Mouse (Mus musculus): ENCODE measurements around the gene Rnf227. TPM values are rescaled to one million over a fixed set of nuclear protein-coding genes. Genes with fewer than 3 reads are reported as not detected.
A peak's percentile ranks its signal among the peaks of the same experiment; 100 is the strongest.

Rnf227 gene
- 7.8 and 7.9 TPM in 2 replicates for polyA plus RNA-seq (2015; fragmentation: Nextera tagmentation; extraction: Ambion mirVana)

- peak within 1 kb of the TSS; percentile 47 for H3K4me3 ChIP-seq (ENCODE audit: low read depth, low read length)
- peaks cover 23% of the 10 kb centered on the region for H3K36me3 ChIP-seq (ENCODE audit: control insufficient read depth, insufficient read depth)
- no peak for TF ChIP-seq CTCF (IDR thresholded peaks at IDR 0.05; ENCODE audit: low read depth)
- peaks cover 7% of the 10 kb centered on the region; the same call in 1 of the 2 replicates for H3K27me3 ChIP-seq (replicated peaks; ENCODE audit: control insufficient read depth, insufficient read depth, low read length)
- no peaks in the 10 kb centered on the region for H3K9me3 ChIP-seq (ENCODE audit: control insufficient read depth)
- 3% methylated on average over 86 of the region's 99 CpGs for whole genome bisulfite sequencing
- H3K9ac ChIP-seq (ENCODE audit: low read depth, low read length): peak within 1 kb of the TSS; percentile 34; the same call in 1 of the 2 replicates
- no peak within 1 kb of the TSS for H3K27ac ChIP-seq (ENCODE audit: low read depth, low read length)
- peak; percentile 75 for ATAC-seq
- peak within 1 kb of the TSS; percentile 79 for H3K4me2 ChIP-seq (replicated peaks; ENCODE audit: low read depth)
- peaks cover 5% of the 10 kb centered on the region; the same call in 1 of the 2 replicates for H3K4me1 ChIP-seq (replicated peaks; ENCODE audit: control insufficient read depth, insufficient read depth, low read length)
Measured at GRCm38 (mm10) chr11:69340161-69341131, at the start of gene Rnf227. TSS of gene Rnf227 (plus strand) at chr11:69340461.

GRCm38 (mm10) chr11:69291111-69291510 is 49.1 kb upstream of the Rnf227 start:
- Histone ChIP-seq H3K27ac (ENCODE audit: low read depth, low read length) (no peak overlapping the region), H3K9ac (ENCODE audit: low read depth, low read length) (no peak overlapping the region), H3K4me1 (replicated peaks; ENCODE audit: control insufficient read depth, insufficient read depth, low read length) (no peaks in the 10 kb centered on the region), H3K4me3 (ENCODE audit: low read depth, low read length) (no peak overlapping the region), H3K36me3 (ENCODE audit: control insufficient read depth, insufficient read depth) (no peaks in the 10 kb centered on the region), H3K27me3 (replicated peaks; ENCODE audit: control insufficient read depth, insufficient read depth, low read length) (no peaks in the 10 kb centered on the region), H3K4me2 (replicated peaks; ENCODE audit: low read depth) (no peak overlapping the region), H3K9me3 (ENCODE audit: control insufficient read depth) (no peaks in the 10 kb centered on the region)
- ATAC-seq: no peak
- WGBS: 87% methylated on average over 5 of the region's 5 CpGs
- TF ChIP-seq CTCF (IDR thresholded peaks at IDR 0.05; ENCODE audit: low read depth): no peak

DNA sequence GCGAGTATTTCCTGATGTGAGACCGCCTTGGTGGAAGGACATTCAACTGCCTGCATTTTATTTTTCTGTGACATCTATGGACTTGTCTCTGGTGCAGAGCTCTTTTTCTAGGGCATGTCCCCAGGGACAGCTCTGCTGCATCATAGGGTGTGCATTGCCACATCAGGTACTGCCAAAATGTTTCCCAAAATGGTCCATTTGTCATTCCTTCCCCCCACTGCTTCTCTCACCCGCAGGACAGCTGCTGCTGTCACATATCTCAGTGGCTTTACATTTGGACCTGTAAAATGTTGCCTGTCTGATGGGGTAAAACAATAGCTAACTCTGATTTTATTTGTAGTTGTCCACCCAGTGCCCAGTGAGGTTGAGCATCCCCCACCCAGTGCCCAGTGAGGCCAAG is 45.0 kb upstream of the Rnf227 start:
- Histone ChIP-seq H3K4me2 (replicated peaks; ENCODE audit: low read depth) (no peak overlapping the region), H3K9me3 (ENCODE audit: control insufficient read depth) (no peaks in the 10 kb centered on the region), H3K27ac (ENCODE audit: low read depth, low read length) (no peak overlapping the region), H3K36me3 (ENCODE audit: control insufficient read depth, insufficient read depth) (peaks cover 11% of the 10 kb centered on the region), H3K9ac (ENCODE audit: low read depth, low read length) (no peak overlapping the region), H3K27me3 (replicated peaks; ENCODE audit: control insufficient read depth, insufficient read depth, low read length) (no peaks in the 10 kb centered on the region), H3K4me1 (replicated peaks; ENCODE audit: control insufficient read depth, insufficient read depth, low read length) (no peaks in the 10 kb centered on the region), H3K4me3 (ENCODE audit: low read depth, low read length) (no peak overlapping the region)
- ATAC-seq: no peak
- 85% methylated on average over 3 of the region's 3 CpGs for WGBS
- no peak for TF ChIP-seq CTCF (IDR thresholded peaks at IDR 0.05; ENCODE audit: low read depth)

DNA sequence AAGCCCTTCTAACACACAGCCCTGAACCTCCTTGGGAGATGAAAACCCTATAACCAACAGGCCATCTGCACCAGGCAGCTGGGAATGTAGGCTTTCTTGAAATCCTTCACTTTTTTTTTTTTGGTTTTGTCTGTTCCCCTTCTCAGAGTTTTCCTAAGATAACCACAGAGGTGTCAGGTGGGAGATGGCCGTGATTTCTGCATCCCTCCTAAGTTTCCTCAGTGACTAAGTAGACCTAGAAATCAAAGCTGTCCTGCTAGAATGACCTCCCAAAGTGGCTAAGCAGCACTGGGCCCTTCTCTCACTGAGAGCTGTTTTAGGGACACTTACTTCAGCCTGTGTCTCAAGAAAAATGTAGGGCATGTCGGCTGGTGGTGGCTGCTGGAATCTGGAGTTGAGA is 42.5 kb upstream of the Rnf227 start:
- no peak overlapping the region for H3K9ac ChIP-seq (ENCODE audit: low read depth, low read length)
- H3K36me3 ChIP-seq (ENCODE audit: control insufficient read depth, insufficient read depth): peaks cover 15% of the 10 kb centered on the region
- no peak for TF ChIP-seq CTCF (IDR thresholded peaks at IDR 0.05; ENCODE audit: low read depth)
- no peak overlapping the region for H3K4me2 ChIP-seq (replicated peaks; ENCODE audit: low read depth)
- no peak overlapping the region for H3K27ac ChIP-seq (ENCODE audit: low read depth, low read length)
- WGBS: 91% methylated on average over 2 of the region's 2 CpGs
- no peak for ATAC-seq
- H3K27me3 ChIP-seq (replicated peaks; ENCODE audit: control insufficient read depth, insufficient read depth, low read length): no peaks in the 10 kb centered on the region
- H3K4me3 ChIP-seq (ENCODE audit: low read depth, low read length): no peak overlapping the region
- no peaks in the 10 kb centered on the region for H3K9me3 ChIP-seq (ENCODE audit: control insufficient read depth)
- no peaks in the 10 kb centered on the region for H3K4me1 ChIP-seq (replicated peaks; ENCODE audit: control insufficient read depth, insufficient read depth, low read length)

GRCm38 (mm10) chr11:69298231-69298630 is 42.0 kb upstream of the Rnf227 start:
- Histone ChIP-seq H3K27me3 (replicated peaks; ENCODE audit: control insufficient read depth, insufficient read depth, low read length) (no peaks in the 10 kb centered on the region), H3K9ac (ENCODE audit: low read depth, low read length) (no peak overlapping the region)

GRCm38 (mm10) chr11:69302817-69303216 is 37.4 kb upstream of the Rnf227 start:
- peaks cover 52% of the 10 kb centered on the region for H3K36me3 ChIP-seq (ENCODE audit: control insufficient read depth, insufficient read depth)

More at GRCm38 (mm10) chr11:69298231-69298630, 42.0 kb upstream of the Rnf227 start:
- ATAC-seq: no peak
- Histone ChIP-seq H3K4me3 (ENCODE audit: low read depth, low read length) (no peak overlapping the region), H3K4me2 (replicated peaks; ENCODE audit: low read depth) (no peak overlapping the region), H3K9me3 (ENCODE audit: control insufficient read depth) (no peaks in the 10 kb centered on the region), H3K36me3 (ENCODE audit: control insufficient read depth, insufficient read depth) (peaks cover 20% of the 10 kb centered on the region), H3K4me1 (replicated peaks; ENCODE audit: control insufficient read depth, insufficient read depth, low read length) (no peaks in the 10 kb centered on the region), H3K27ac (ENCODE audit: low read depth, low read length) (no peak overlapping the region)
- WGBS: 77% methylated on average over 7 of the region's 7 CpGs
- no peak for TF ChIP-seq CTCF (IDR thresholded peaks at IDR 0.05; ENCODE audit: low read depth)

More at GRCm38 (mm10) chr11:69302817-69303216, 37.4 kb upstream of the Rnf227 start:
- H3K27ac ChIP-seq (ENCODE audit: low read depth, low read length): no peak overlapping the region
- no peak for TF ChIP-seq CTCF (IDR thresholded peaks at IDR 0.05; ENCODE audit: low read depth)
- no peaks in the 10 kb centered on the region for H3K9me3 ChIP-seq (ENCODE audit: control insufficient read depth)
- H3K4me3 ChIP-seq (ENCODE audit: low read depth, low read length): no peak overlapping the region
- H3K27me3 ChIP-seq (replicated peaks; ENCODE audit: control insufficient read depth, insufficient read depth, low read length): no peaks in the 10 kb centered on the region
- no peak overlapping the region for H3K9ac ChIP-seq (ENCODE audit: low read depth, low read length)
- ATAC-seq: no peak
- no peaks in the 10 kb centered on the region for H3K4me1 ChIP-seq (replicated peaks; ENCODE audit: control insufficient read depth, insufficient read depth, low read length)
- WGBS: 88% methylated on average over 7 of the region's 7 CpGs
- H3K4me2 ChIP-seq (replicated peaks; ENCODE audit: low read depth): no peak overlapping the region
